Mouse (Mus musculus): ENCODE measurements around the gene Mgat4e.
A peak's percentile ranks its signal among the peaks of the same experiment; 100 is the strongest.

Mgat4e gene

DNA sequence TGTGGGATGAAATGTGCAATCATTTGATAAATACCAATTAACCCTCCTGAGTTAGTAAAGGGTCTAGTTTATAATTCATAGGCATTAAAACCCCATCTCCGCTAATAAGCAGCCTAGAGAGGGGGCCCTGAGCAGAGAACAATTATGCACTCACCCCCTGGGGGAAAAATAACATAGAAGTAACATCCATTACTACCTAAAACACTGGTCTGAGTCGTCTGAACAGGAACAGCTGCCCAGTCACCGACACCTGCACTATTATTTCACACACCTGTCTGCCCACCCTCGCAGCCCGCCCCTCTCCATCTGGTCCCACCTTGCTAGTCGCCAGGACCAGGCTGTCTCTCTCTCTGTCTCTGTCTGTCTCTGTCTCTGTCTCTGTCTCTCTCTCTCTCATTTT, 36.9 kb downstream of the Mgat4e start:
- DNase-seq (ENCODE audit: low read depth, low spot score), result no peak
- H3K27me3 ChIP-seq (ENCODE audit: control insufficient read depth, insufficient read depth, low read length, poor library complexity, severe bottlenecking), result no peaks in the 10 kb centered on the region
- peaks cover 2% of the 10 kb centered on the region; the same call in 1 of the 2 replicates for H3K36me3 ChIP-seq (ENCODE audit: control insufficient read depth, insufficient read depth, low read length, poor library complexity, severe bottlenecking)

DNA sequence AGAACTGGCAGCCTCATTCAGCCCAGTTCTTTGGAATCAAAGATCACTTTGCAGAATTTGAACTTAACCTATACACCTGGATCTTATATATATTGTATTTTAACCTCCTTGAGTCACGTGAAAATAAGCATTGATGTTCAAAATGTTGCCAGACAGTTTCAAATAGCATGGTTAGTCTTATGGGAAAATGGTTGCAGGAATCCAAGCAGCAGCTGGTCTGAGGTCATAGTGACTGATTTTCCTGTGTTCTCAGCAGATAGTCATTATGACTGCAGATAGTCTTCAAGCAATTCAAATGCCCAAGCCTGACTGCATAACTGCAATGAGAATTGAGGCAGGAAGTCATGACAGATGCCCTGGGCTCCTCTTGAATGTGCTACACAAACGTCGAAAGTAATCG, 37.3 kb downstream of the Mgat4e start:
- no peak for DNase-seq (ENCODE audit: low read depth, low spot score)
- no peaks in the 10 kb centered on the region for H3K27me3 ChIP-seq (ENCODE audit: control insufficient read depth, insufficient read depth, low read length, poor library complexity, severe bottlenecking)
- peaks cover 2% of the 10 kb centered on the region; the same call in 1 of the 2 replicates for H3K36me3 ChIP-seq (ENCODE audit: control insufficient read depth, insufficient read depth, low read length, poor library complexity, severe bottlenecking)

DNA sequence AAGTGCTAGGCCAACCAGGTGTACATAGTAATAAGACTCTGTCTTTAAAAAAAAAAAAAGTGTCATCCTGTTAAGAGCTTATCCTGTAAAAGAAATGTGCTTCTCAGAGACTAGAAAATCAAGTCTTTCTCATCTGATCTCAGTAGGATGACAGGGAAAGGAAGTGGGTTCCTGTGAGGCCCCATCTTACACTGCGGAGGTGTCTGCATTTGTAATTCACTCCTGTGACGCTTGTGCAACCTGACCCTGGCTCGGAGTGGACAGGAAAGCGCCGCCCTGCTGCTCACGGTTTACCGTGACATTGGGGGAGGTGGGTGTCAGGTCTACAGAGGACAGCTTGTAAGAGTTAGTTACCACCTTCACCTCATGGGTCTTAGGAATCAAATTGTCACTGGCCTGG, 39.5 kb downstream of the Mgat4e start:
- Histone ChIP-seq H3K27me3 (ENCODE audit: control insufficient read depth, insufficient read depth, low read length, poor library complexity, severe bottlenecking) (no peaks in the 10 kb centered on the region), H3K36me3 (ENCODE audit: control insufficient read depth, insufficient read depth, low read length, poor library complexity, severe bottlenecking) (peaks cover 2% of the 10 kb centered on the region; the same call in 1 of the 2 replicates)
- DNase-seq (ENCODE audit: low read depth, low spot score), result no peak

- Histone ChIP-seq H3K36me3 (ENCODE audit: control insufficient read depth, insufficient read depth, low read length, poor library complexity, severe bottlenecking) (peaks cover 2% of the 10 kb centered on the region; the same call in 1 of the 2 replicates), H3K27me3 (ENCODE audit: control insufficient read depth, insufficient read depth, low read length, poor library complexity, severe bottlenecking) (no peaks in the 10 kb centered on the region)
- DNase-seq (ENCODE audit: low read depth, low spot score), result no peak
These were observed 43.3 kb downstream of the Mgat4e start for GRCm38 (mm10) chr1:134506201-134506600.

DNA sequence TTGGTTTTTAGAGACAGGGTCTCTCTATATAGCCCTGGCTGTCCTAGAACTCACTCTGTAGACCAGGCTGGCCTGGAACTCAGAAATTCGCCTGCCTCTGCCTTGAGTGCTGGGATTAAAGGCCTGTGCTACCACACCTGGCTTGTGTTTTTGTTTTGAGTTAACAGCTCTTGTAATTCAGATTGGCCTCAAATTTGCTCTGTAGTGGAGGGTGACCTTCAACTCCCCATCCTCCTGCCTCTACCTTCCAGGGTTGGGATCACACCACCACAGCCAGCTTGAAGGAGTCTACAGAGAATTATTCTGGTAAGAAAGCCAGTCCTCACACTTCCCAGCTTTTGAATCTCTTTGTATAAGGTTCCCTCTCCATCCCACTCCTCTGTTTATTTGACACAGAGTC, 48.6 kb downstream of the Mgat4e start:
- H3K36me3 ChIP-seq (ENCODE audit: control insufficient read depth, insufficient read depth, low read length, poor library complexity, severe bottlenecking), result no peaks in the 10 kb centered on the region; the same call in 1 of the 2 replicates
- no peak for DNase-seq (ENCODE audit: low read depth, low spot score)

GRCm38 (mm10) chr1:134495991-134496390, 53.5 kb downstream of the Mgat4e start:
- no peak for DNase-seq (ENCODE audit: low read depth, low spot score)
- Histone ChIP-seq H3K36me3 (ENCODE audit: control insufficient read depth, insufficient read depth, low read length, poor library complexity, severe bottlenecking) (no peaks in the 10 kb centered on the region), H3K27me3 (ENCODE audit: control insufficient read depth, insufficient read depth, low read length, poor library complexity, severe bottlenecking) (no peaks in the 10 kb centered on the region; the same call in 1 of the 2 replicates)

More for the DNA sequence above, 48.6 kb downstream of the Mgat4e start:
- no peaks in the 10 kb centered on the region for H3K27me3 ChIP-seq (ENCODE audit: control insufficient read depth, insufficient read depth, low read length, poor library complexity, severe bottlenecking)

DNA sequence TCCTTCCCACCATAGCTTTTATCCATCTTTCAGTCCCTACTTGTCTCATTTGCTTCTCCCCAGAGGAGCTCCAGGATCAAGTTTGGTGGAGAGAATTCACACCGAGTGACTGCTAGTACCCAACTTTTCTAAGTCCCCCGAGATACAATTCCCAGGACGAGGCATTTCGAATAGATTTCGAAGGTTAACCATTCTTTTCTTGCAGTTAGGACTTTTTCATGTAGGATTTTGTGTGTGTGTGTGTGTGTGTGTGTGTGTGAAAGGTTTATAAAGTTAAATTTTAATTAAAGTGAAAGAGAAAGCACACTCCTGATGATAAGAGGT, 54.3 kb downstream of the Mgat4e start:
- Histone ChIP-seq H3K36me3 (ENCODE audit: control insufficient read depth, insufficient read depth, low read length, poor library complexity, severe bottlenecking) (no peaks in the 10 kb centered on the region), H3K27me3 (ENCODE audit: control insufficient read depth, insufficient read depth, low read length, poor library complexity, severe bottlenecking) (no peaks in the 10 kb centered on the region; the same call in 1 of the 2 replicates)
- DNase-seq (ENCODE audit: low read depth, low spot score), result no peak

DNA sequence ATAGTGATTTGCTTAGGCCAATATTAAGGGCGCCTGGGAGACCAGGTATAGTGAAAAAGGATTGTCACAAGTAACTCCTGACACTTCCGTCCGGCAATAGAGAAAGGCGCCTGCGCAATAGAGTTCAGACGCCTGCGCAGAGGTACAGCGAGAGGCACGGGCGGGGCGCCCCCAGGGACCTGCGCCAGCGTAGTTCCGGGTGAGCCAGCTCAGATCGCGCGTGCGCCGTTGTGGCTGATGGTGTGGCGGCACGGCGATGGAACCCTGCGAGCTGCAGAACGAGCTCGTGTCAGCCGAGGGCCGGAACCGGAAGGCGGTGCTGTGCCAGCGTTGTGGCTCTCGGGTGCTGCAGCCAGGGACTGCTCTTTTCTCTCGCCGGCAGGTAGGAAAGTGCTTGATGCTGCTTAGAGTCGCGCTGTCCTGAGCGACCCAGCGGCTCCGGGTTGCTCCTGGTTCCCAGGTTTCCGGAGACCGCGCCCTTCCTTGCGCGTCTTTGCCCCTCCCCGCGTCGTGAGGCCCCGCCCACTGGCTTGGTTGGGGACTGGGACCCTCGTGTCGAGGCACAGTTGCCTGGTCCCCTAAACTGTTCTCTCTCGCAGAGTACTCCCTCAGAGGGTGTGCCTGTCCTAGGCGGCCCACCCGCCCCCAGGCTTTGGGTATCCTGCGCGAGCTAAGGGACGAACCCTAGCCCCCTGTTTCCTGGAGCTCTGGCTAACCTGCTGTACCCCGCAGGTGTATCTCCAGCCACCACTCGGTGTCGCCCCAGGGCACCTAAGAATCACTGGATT, 54.9 kb downstream of the Mgat4e start, which contains the start of gene Rabif:
Rabif (plus strand) TSS at position 221 of the 788 bp plus-strand sequence.
- Histone ChIP-seq H3K36me3 (ENCODE audit: control insufficient read depth, insufficient read depth, low read length, poor library complexity, severe bottlenecking) (no peaks in the 10 kb centered on the region; the same call in 1 of the 2 replicates), H3K27me3 (ENCODE audit: control insufficient read depth, insufficient read depth, low read length, poor library complexity, severe bottlenecking) (no peaks in the 10 kb centered on the region; the same call in 1 of the 2 replicates)
- peak; percentile 100 for DNase-seq (ENCODE audit: low read depth, low spot score)

GRCm38 (mm10) chr1:134493956-134494355, 55.5 kb downstream of the Mgat4e start:
- Histone ChIP-seq H3K36me3 (ENCODE audit: control insufficient read depth, insufficient read depth, low read length, poor library complexity, severe bottlenecking) (no peaks in the 10 kb centered on the region; the same call in 1 of the 2 replicates), H3K27me3 (ENCODE audit: control insufficient read depth, insufficient read depth, low read length, poor library complexity, severe bottlenecking) (no peaks in the 10 kb centered on the region; the same call in 1 of the 2 replicates)
- DNase-seq (ENCODE audit: low read depth, low spot score), result no peak

DNA sequence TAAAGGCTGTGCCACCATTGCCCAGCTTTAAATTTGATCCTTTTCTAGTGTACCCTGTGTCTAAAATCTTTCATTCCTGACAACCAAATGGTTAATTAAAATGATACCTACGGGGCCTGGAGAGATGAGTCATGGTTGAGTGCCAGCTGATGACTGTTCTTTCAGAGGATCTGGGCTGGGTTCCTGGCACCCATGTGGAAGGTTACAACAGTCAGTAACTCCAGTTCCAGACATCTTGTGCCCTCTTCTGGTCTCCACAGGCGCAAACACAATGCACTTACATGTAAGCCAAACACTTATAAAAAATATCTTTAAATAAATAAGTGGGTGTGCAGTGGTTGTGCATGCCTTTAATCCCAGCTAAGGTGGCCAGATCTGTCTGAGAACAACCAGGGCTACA, 56.0 kb downstream of the Mgat4e start:
- DNase-seq (ENCODE audit: low read depth, low spot score), result peak; percentile 15
- no peaks in the 10 kb centered on the region; the same call in 1 of the 2 replicates for H3K27me3 ChIP-seq (ENCODE audit: control insufficient read depth, insufficient read depth, low read length, poor library complexity, severe bottlenecking)
- H3K36me3 ChIP-seq (ENCODE audit: control insufficient read depth, insufficient read depth, low read length, poor library complexity, severe bottlenecking), result no peaks in the 10 kb centered on the region; the same call in 1 of the 2 replicates

GRCm38 (mm10) chr1:134492276-134492675, 57.2 kb downstream of the Mgat4e start:
- Histone ChIP-seq H3K27me3 (ENCODE audit: control insufficient read depth, insufficient read depth, low read length, poor library complexity, severe bottlenecking) (no peaks in the 10 kb centered on the region; the same call in 1 of the 2 replicates), H3K36me3 (ENCODE audit: control insufficient read depth, insufficient read depth, low read length, poor library complexity, severe bottlenecking) (no peaks in the 10 kb centered on the region; the same call in 1 of the 2 replicates)
- no peak for DNase-seq (ENCODE audit: low read depth, low spot score)
